Comparison of ENCODE assay signal across 8 mouse cellular contexts in genomic region chr11:54303728-54304470, GRCm38 (mm10). TPM values are rescaled to one million over a fixed set of nuclear protein-coding genes. Genes with fewer than 3 reads are reported as not detected.
DNase-seq lines count a peak whose midpoint lies in the region; ATAC-seq and TF ChIP-seq lines count a peak whose summit lies in the region.

Acsl6 (plus strand) TSS chr11:54303798.

- intact Hi-C loops in left cerebral cortex, postnatal 25 days (cut with DNase I), result no loop called here

- under 1% methylated on average over 57 of the region's 59 CpGs for WGBS in kidney, adult 2 months
- WGBS in heart, embryonic 14.5 days, result under 1% methylated on average over 58 of the region's 59 CpGs
- WGBS in neural tube, embryonic 12.5 days, result under 1% methylated on average over 58 of the region's 59 CpGs

- H3K4me3 ChIP-seq in kidney, adult 2 months (ENCODE audit: insufficient read depth, low read depth, low read length), result peak within 1 kb of the TSS; percentile 48
- peak within 1 kb of the TSS; percentile 47 to 50 for H3K4me3 ChIP-seq in heart, embryonic 14.5 days (ENCODE audit: control insufficient read depth in 1 of 2, insufficient read depth in 1 of 2, low read depth in 1 of 2, low read length in 2 of 2)
- peak within 1 kb of the TSS; percentile 73 for H3K4me3 ChIP-seq in neural tube, embryonic 12.5 days

- no peak for ATAC-seq in heart, embryonic 14.5 days (ENCODE audit: insufficient number of reproducible peaks, insufficient read depth, low FRiP score, low read depth)
- peak; percentile 65 for ATAC-seq in neural tube, embryonic 12.5 days (ENCODE audit: low FRiP score, low read depth)

- no peak for TF ChIP-seq POLR2A in kidney, adult 2 months (IDR thresholded peaks at IDR 0.05; ENCODE audit: low read depth, low read length)

- no peaks in the 10 kb centered on the region for H3K4me1 ChIP-seq in kidney, adult 2 months (ENCODE audit: control insufficient read depth, insufficient read depth, low read length)
- H3K4me1 ChIP-seq in heart, embryonic 14.5 days (ENCODE audit: control insufficient read depth in 2 of 2, insufficient read depth in 2 of 2, low read length in 2 of 2), result peaks cover 0 to 8% of the 10 kb centered on the region in 2 experiments; a peak in 3 of 4 replicates
- peaks cover 23% of the 10 kb centered on the region for H3K4me1 ChIP-seq in neural tube, embryonic 12.5 days

- 0 out of 2 replicates have a peak, but pooled peaks cover 3% of the 10 kb centered on the region for H3K9me3 ChIP-seq in heart, embryonic 14.5 days (ENCODE audit: control insufficient read depth, low read length)
- H3K9me3 ChIP-seq in neural tube, embryonic 12.5 days, result no peaks in the 10 kb centered on the region

- no peak within 1 kb of the TSS for H3K27ac ChIP-seq in kidney, adult 2 months (ENCODE audit: insufficient read depth, low read depth, low read length)
- H3K27ac ChIP-seq in heart, embryonic 14.5 days (replicated peaks in 1 of 2; ENCODE audit: control insufficient read depth in 1 of 2, insufficient read depth in 1 of 2, low read depth in 2 of 2, low read length in 2 of 2), result no peak within 1 kb of the TSS
- H3K27ac ChIP-seq in neural tube, embryonic 12.5 days, result peak within 1 kb of the TSS; percentile 75

- no peaks in the 10 kb centered on the region for H3K27me3 ChIP-seq in kidney, adult 2 months (replicated peaks; ENCODE audit: control insufficient read depth, insufficient read depth, low read length)
- peaks cover 31% of the 10 kb centered on the region for H3K27me3 ChIP-seq in heart, embryonic 14.5 days (ENCODE audit: control insufficient read depth, insufficient read depth, low read length)
- no peaks in the 10 kb centered on the region for H3K27me3 ChIP-seq in neural tube, embryonic 12.5 days (replicated peaks)

- TF ChIP-seq CTCF in kidney, adult 2 months (conservative IDR thresholded peaks at IDR 0.05; ENCODE audit: insufficient read depth, insufficient read length, low read depth, low read length), result no peak

- DNase-seq in kidney, adult 2 months, result no peak
- DNase-seq in kidney, adult 18-20 months, result no peak
- DNase-seq in NIH3T3 (ENCODE audit: low read depth), result peak; percentile 23
- DNase-seq in embryo, embryonic 10 days (ENCODE audit: low spot score), result peak; percentile 77
- peak; percentile 59 to 68 for DNase-seq in left cerebral cortex, postnatal 25 days (ENCODE audit: low spot score in 2 of 2)
- no peak for DNase-seq in c-Kit-positive CD71-positive TER-119-positive erythroid progenitor cells, embryonic 14.5 days (ENCODE audit: low spot score)

- H3K4me2 ChIP-seq in heart, embryonic 14.5 days (ENCODE audit: low read length), result peak within 1 kb of the TSS; percentile 95
- H3K4me2 ChIP-seq in neural tube, embryonic 12.5 days (replicated peaks), result peak within 1 kb of the TSS; percentile 74

- 0 out of 2 replicates have a peak within 1 kb of the TSS, but pooled peaks have one; percentile 50 for H3K9ac ChIP-seq in heart, embryonic 14.5 days (ENCODE audit: low read length)
- peak within 1 kb of the TSS; percentile 86 for H3K9ac ChIP-seq in neural tube, embryonic 12.5 days

- no peaks in the 10 kb centered on the region for H3K36me3 ChIP-seq in kidney, adult 2 months (ENCODE audit: control insufficient read depth, insufficient read depth, low read length)
- no peaks in the 10 kb centered on the region for H3K36me3 ChIP-seq in heart, embryonic 14.5 days (ENCODE audit: control insufficient read depth, insufficient read depth, low read length)
- no peaks in the 10 kb centered on the region for H3K36me3 ChIP-seq in neural tube, embryonic 12.5 days

RNA-seq across cellular contexts. Expression of gene Acsl6, which starts in this region (rescaled TPM):
- polyA plus RNA-seq in kidney, adult 2 months (2012; rRNA removed), result 0.19 and 0.53 TPM in 2 replicates
- polyA plus RNA-seq in heart, embryonic 14.5 days (2014; fragmentation: Nextera tagmentation; extraction: Ambion mirVana), result 0.22 and 0.28 TPM in 2 replicates
- total RNA-seq in left cerebral cortex, postnatal 25 days (2021), result 100 to 1,000 TPM; 196 to 210 TPM
- 29.9 and 30.8 TPM in 2 replicates for polyA plus RNA-seq in neural tube, embryonic 12.5 days (2016; fragmentation: Nextera tagmentation; extraction: Ambion mirVana)

Comparison
In these comparisons a context has a peak if more than half of its experiments do, and no peak if none do; other contexts are left out.
1. RNA of gene Acsl6 (polyA plus RNA-seq): 29.9 to 30.8 TPM in neural tube, embryonic 12.5 days; 0.22 to 0.28 TPM in heart, embryonic 14.5 days and 0.19 to 0.53 TPM in kidney, adult 2 months; every median in the first group is over 10 times any median in the second.
2. DNase-seq: peak in NIH3T3 (single experiment), embryo, embryonic 10 days (single experiment) and left cerebral cortex, postnatal 25 days (2 of 2); none in kidney, adult 2 months (single experiment), kidney, adult 18-20 months (single experiment) and c-Kit-positive CD71-positive TER-119-positive erythroid progenitor cells, embryonic 14.5 days (single experiment).
3. Peak in every context shown above with its lines, with median percentiles within 50 percentile points of each other: H3K4me3 ChIP-seq.